Mouse (Mus musculus) ZHBTc4 (cell line): ENCODE measurements around the gene Eif4g3.
"Not testable (repeated sequence)": the region's sequence is repeated elsewhere in the genome, so short reads cannot be mapped to it uniquely, and the experiment has no call there.

Experiments used
- DNase-seq: peaks from one replicate; pipeline ENCODE4 v3.0.0-alpha.2; 2011; ENCODE audit warnings: low read depth, low spot score

The Eif4g3 gene

GRCm38 (mm10) chr4:137992890-137993289 is at the start of gene Eif4g3:
Eif4g3 (plus strand) TSS chr4:137993022.
- no peak for DNase-seq

DNA sequence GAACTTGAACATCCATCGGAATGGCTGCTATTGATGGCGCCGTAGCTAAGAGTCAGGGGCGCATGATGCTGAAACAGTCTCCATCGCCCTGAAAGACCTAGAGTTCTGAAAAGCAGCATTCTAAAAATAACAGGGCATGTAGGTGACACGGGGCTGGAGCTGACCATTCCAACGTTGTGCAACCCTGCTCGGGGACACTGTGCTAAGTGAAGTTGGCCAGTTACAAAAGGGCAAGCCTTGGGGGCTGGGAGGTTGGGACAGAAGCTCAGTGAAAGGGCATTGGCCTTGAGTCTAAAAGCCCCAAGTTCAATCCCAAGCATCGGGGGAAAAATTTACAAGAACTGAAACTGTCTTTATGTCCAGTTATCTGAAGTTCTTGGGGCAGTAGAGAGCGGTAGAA is 49.3 kb upstream of the Eif4g3 start:
- no peak for DNase-seq

- peak; percentile 60 for DNase-seq
These were observed 47.4 kb upstream of the Eif4g3 start for GRCm38 (mm10) chr4:137945376-137945775.

GRCm38 (mm10) chr4:137946419-137946818 is 46.4 kb upstream of the Eif4g3 start:
- no peak for DNase-seq

DNA sequence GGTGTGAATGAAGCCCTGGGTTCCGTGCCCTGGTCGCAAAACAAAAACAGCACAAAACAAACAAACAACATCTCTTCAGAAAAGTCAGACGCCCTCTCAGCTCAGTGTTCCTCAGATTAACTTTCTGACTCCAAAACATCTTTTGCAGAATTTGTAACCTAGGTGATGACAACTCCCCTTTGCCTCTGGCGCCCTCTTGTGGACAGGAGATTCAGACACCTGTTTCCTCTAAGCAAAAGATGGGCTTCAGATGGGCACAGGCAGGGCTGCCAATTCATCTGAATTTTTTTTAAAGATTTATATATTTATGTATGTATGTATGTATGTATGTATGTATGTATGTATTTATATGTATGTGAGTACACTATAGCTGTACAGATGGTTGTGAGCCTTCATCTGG is 40.0 kb upstream of the Eif4g3 start:
- DNase-seq = peak; percentile 77

GRCm38 (mm10) chr4:137954184-137954583 is 38.6 kb upstream of the Eif4g3 start:
- DNase-seq = no peak

DNA sequence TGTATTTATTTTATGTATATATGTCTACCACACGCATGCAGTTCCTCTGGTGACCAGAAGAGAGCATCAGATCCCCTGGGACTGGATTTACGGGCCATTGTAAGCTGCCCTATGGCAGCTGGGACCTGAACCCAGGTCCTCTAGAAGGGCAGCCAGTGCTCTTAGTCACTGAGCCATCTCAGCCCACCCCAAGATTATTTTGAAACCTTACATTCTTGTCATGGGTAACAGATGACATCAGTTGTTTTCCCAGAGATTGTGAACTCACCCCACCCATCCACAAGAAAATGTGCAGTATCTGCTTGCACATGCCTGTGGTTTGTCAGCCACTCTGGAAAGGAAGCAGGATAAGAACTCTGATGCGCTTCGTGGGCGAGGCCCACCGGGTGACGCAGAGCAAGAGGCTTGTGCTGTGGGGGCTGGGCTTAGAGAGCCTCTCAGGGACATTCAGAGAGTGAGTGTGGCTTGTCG is 37.9 kb upstream of the Eif4g3 start:
- peak; percentile 53 for DNase-seq

DNA sequence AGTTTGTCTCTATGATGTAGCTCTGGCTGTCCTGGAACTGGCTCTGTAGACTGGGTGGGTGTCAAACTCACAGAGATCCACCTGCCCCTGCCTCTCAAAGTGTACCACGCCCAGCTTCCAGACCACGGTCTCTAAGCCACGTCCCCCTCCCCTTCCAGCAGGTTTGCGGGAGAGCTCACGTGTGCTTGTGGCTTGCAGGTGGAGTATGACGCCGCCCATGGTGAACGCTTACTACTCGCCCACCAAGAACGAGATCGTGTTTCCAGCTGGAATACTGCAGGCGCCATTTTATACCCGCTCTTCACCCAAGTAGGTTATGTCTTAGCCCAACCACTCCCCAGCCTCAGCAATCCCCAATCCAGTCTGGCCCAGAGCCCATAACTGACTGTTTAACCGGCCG is 36.6 kb upstream of the Eif4g3 start:
- no peak for DNase-seq

GRCm38 (mm10) chr4:137959889-137960665 is 32.7 kb upstream of the Eif4g3 start:
- DNase-seq = peak; percentile 72

- DNase-seq = no peak
These were observed 32.1 kb upstream of the Eif4g3 start for GRCm38 (mm10) chr4:137960757-137961156.

GRCm38 (mm10) chr4:137962643-137963350 is 30.0 kb upstream of the Eif4g3 start:
- no peak for DNase-seq

GRCm38 (mm10) chr4:137963431-137963830 is 29.4 kb upstream of the Eif4g3 start:
- no peak for DNase-seq

DNA sequence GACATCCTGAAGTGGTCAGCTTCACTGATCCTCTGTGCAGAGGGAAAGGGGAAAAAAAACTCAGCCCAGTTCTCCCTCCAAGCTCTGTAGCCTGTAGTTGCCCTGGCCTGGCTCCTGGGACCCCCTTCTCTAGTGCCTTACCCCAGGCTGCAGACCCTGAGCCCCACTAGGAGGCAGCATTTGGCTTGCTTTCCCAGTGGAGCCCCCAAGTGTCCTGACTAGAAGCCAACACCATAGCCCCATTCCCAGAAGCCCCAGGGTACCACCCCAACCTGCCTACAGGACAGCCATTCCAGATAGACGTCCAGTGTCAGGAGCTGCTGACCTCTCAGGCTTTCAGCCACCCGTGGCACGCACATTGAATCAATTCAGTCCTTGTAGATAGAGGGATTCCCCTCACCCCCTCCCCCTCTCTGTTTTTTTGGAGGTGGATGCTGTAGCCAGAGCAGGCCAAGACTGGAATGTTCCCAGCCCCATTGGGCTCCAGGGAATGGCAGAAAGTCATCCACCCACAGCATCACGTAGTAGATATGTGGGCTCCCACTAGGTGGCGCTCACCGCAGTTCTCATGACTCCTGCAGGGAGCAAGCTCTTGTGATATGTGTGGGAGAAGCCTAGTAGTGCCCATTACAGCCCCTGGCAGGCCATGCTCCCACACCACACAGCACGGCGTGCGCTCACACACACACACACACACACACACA is 28.8 kb upstream of the Eif4g3 start:
- DNase-seq = peak; percentile 94

- no peak for DNase-seq
These were observed 28.3 kb upstream of the Eif4g3 start for GRCm38 (mm10) chr4:137964585-137964930.

- DNase-seq = peak; percentile 92
These were observed 24.6 kb upstream of the Eif4g3 start for GRCm38 (mm10) chr4:137968203-137968602.

GRCm38 (mm10) chr4:137970623-137971199 is 22.1 kb upstream of the Eif4g3 start:
- not testable (repeated sequence) for DNase-seq

DNA sequence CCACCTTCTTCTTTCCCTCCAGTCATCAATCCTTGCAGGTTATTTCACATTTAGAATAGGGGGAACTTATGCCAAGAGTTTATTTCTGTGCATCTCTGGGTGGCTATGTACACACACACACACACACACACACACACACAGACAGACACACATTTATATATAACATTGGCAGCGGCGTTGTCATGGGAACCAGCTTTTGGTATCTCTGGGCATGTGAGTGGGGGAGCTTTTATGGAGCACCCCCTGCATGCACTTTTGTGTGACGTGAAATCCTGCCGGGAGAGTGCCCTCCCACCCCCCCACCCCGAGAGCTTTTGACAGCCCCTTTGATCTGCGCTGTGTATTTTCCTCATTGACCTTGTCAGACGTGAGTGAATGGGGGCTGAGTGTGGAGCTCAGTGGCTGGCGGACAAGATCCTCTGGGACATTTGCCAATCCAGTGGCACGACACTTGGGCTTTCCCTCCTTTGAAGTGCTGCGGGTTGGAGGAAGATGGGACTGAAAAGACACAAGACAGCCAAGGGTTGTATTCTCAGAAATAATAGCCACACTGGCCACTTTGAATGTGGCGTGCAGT is 17.9 kb upstream of the Eif4g3 start:
- DNase-seq = not testable (repeated sequence)

DNA sequence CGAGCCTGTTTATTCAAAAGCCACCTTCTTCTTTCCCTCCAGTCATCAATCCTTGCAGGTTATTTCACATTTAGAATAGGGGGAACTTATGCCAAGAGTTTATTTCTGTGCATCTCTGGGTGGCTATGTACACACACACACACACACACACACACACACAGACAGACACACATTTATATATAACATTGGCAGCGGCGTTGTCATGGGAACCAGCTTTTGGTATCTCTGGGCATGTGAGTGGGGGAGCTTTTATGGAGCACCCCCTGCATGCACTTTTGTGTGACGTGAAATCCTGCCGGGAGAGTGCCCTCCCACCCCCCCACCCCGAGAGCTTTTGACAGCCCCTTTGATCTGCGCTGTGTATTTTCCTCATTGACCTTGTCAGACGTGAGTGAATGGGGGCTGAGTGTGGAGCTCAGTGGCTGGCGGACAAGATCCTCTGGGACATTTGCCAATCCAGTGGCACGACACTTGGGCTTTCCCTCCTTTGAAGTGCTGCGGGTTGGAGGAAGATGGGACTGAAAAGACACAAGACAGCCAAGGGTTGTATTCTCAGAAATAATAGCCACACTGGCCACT is 13.7 kb upstream of the Eif4g3 start:
- DNase-seq = not testable (repeated sequence)

- no peak for DNase-seq
These were observed 10.0 kb upstream of the Eif4g3 start for GRCm38 (mm10) chr4:137982869-137983268.

DNA sequence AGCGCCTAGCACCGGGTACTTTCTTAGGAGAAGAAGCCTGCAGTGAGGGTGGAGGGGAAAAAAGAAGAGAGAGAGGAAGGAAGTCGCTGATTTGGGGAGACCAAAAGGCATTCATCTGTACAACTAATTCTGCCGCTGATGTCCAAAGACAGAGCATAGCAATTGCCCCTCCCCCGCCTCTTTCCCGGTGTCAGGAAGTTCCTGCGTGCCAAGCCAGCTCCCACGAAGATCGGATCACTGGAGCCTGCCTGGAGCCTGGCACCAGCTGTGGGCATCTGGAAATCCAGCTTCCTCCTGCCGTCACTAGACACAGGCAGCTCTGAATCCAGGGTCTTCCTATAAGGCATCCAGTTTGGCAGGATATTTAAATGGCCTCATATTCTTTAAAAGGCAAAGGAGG is 8.6 kb upstream of the Eif4g3 start:
- DNase-seq = no peak

- no peak for DNase-seq
These were observed 8.1 kb upstream of the Eif4g3 start for GRCm38 (mm10) chr4:137984746-137985145.
